Mouse (Mus musculus) E14TG2a.4 (cell line): ENCODE results near the gene Dhx33.

ENCODE experiments used
- CTCF ChIP-seq: conservative IDR thresholded peaks from 2 replicates; pipeline ENCODE4 v1.5.1; 2014; ENCODE audit warnings: low read length
- NANOG ChIP-seq: IDR thresholded peaks from 2 replicates; pipeline ENCODE4 v1.6.1; 2014; ENCODE audit warnings: borderline replicate concordance, low read length, mixed read lengths
- POU5F1 ChIP-seq: IDR thresholded peaks from 2 replicates; pipeline ENCODE4 v1.6.1; 2014; ENCODE audit warnings: low read length, borderline replicate concordance

DNA sequence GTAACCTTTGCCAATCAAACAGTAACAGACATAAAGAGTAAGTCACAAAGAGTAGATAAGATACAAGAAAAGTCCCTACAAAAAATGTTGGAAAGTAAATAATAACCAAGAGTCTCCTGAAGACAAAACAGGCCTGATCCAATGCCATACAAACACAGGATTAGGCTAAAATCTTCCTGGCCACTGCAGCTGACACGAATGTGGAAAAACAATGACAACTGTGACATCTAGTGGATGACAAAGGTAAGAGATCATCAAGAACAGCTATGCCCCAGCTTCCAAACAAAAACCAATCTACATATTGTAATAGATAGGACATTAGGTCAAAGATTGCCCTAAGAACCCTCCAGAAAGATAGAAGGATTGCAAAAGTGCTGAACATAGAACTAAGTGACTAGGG lies 48.3 kb upstream of the Dhx33 start:
- TF ChIP-seq CTCF: no peak
- TF ChIP-seq POU5F1: no peak
- TF ChIP-seq NANOG: no peak
